Mouse (Mus musculus) stomach, embryonic 14.5 days (tissue): ENCODE measurements at regions not wholly inside any gene's neighbourhood (a gene's known extent, or its start where the extent isn't known, plus 50 kb on each side); places are given as distances from the start of the nearest gene placed in this dataset.

ENCODE experiments used
- ATAC-seq: fragments of 200-750 bp; cut with Nextera tagmentation; 2 replicates; pipeline ENCODE4 v1.8.0; 2017; ENCODE audit warnings: low read depth, moderate TSS enrichment; ENCODE audit not compliant: insufficient number of reproducible peaks, insufficient read depth, low FRiP score
- H3K27ac ChIP-seq: fragments of 300-500 bp; sonication (generic); 2 replicates; pipeline ENCODE4 v1.5.1; 2014; ENCODE audit warnings: mild to moderate bottlenecking, low read length, moderate library complexity, mixed read lengths
- H3K27me3 ChIP-seq: fragments of 300-500 bp; sonication (generic); 2 replicates; pipeline ENCODE4 v1.6.1; 2014; ENCODE audit warnings: low read length, control low read depth, mixed read lengths; ENCODE audit not compliant: control insufficient read depth, insufficient read depth
- H3K36me3 ChIP-seq: fragments of 300-500 bp; sonication (generic); 2 replicates; pipeline ENCODE4 v1.6.1; 2014; ENCODE audit warnings: mild to moderate bottlenecking, control low read depth, low read length, moderate library complexity, mixed read lengths; ENCODE audit not compliant: control insufficient read depth, insufficient read depth
- H3K4me1 ChIP-seq: fragments of 300-500 bp; sonication (generic); 2 replicates; pipeline ENCODE4 v1.6.1; 2014; ENCODE audit warnings: low read length, control low read depth, mixed read lengths; ENCODE audit not compliant: control insufficient read depth, insufficient read depth
- H3K4me2 ChIP-seq: fragments of 300-500 bp; sonication (generic); replicated peaks from 2 replicates; pipeline ENCODE4 v1.6.1; 2014; ENCODE audit warnings: low read depth, low read length, control low read depth
- H3K4me3 ChIP-seq: fragments of 300-500 bp; sonication (generic); 2 replicates; pipeline ENCODE4 v1.5.1; 2014; ENCODE audit warnings: low read depth, low read length, control low read depth
- H3K9ac ChIP-seq: fragments of 300-500 bp; sonication (generic); replicated peaks from 2 replicates; pipeline ENCODE4 v1.6.1; 2014; ENCODE audit warnings: low read depth, mild to moderate bottlenecking, control low read depth, low read length, moderate library complexity, mixed read lengths
- H3K9me3 ChIP-seq: fragments of 300-500 bp; sonication (generic); 2 replicates; pipeline ENCODE4 v1.6.1; 2016; ENCODE audit warnings: low read depth, low read length, control low read depth; ENCODE audit not compliant: control insufficient read depth
- WGBS: fragments of 180-500 bp; shearing (Covaris S2); extraction: QIAGEN DNeasy Blood & Tissue Kit; methylation state at CpG from one replicate; pipeline ENCODE4 v1.1.7; 2014; 5-methylcytosine and 5-hydroxymethylcytosine counted together

GRCm38 (mm10) chr5:37962513-37962912 lies 76.0 kb upstream of the Stx18 start:
- H3K4me2 ChIP-seq, result no peak overlapping the region
- H3K27me3 ChIP-seq, result 0 out of 2 replicates have a peak, but pooled peaks cover under 1% of the 10 kb centered on the region
- H3K4me3 ChIP-seq, result no peak overlapping the region
- H3K9ac ChIP-seq, result no peak overlapping the region
- no peak for ATAC-seq
- no peaks in the 10 kb centered on the region for H3K4me1 ChIP-seq
- H3K27ac ChIP-seq, result no peak overlapping the region
- no peaks in the 10 kb centered on the region for H3K36me3 ChIP-seq
- H3K9me3 ChIP-seq, result no peaks in the 10 kb centered on the region
- WGBS, result 23% methylated on average over 3 of the region's 3 CpGs

- no peak for ATAC-seq
- WGBS, result 58% methylated on average over 7 of the region's 7 CpGs
- H3K27me3 ChIP-seq, result no peaks in the 10 kb centered on the region
- no peak overlapping the region for H3K27ac ChIP-seq
- no peak overlapping the region for H3K4me2 ChIP-seq
- no peaks in the 10 kb centered on the region for H3K36me3 ChIP-seq
- H3K4me1 ChIP-seq, result no peaks in the 10 kb centered on the region
- no peak overlapping the region for H3K4me3 ChIP-seq
- H3K9me3 ChIP-seq, result no peaks in the 10 kb centered on the region
- no peak overlapping the region for H3K9ac ChIP-seq
These were observed 78.3 kb upstream of the Stx18 start for GRCm38 (mm10) chr5:37960216-37960615.

GRCm38 (mm10) chr5:37952096-37952495 lies 86.4 kb upstream of the Stx18 start:
- no peak overlapping the region for H3K4me2 ChIP-seq
- ATAC-seq, result no peak

GRCm38 (mm10) chr5:37932760-37933122 lies 105.8 kb upstream of the Stx18 start:
- Histone ChIP-seq H3K4me2 (no peak overlapping the region), H3K27me3 (no peaks in the 10 kb centered on the region), H3K9me3 (no peaks in the 10 kb centered on the region), H3K4me1 (no peaks in the 10 kb centered on the region), H3K4me3 (no peak overlapping the region), H3K9ac (no peak overlapping the region), H3K27ac (peak overlapping the region; percentile 8; the same call in 1 of the 2 replicates), H3K36me3 (no peaks in the 10 kb centered on the region)
- ATAC-seq, result no peak
- WGBS, result 31% methylated on average over 2 of the region's 2 CpGs

More at GRCm38 (mm10) chr5:37952096-37952495, 86.4 kb upstream of the Stx18 start:
- no peaks in the 10 kb centered on the region for H3K4me1 ChIP-seq
- no peaks in the 10 kb centered on the region for H3K27me3 ChIP-seq
- no peaks in the 10 kb centered on the region for H3K9me3 ChIP-seq
- no peak overlapping the region for H3K9ac ChIP-seq
- no peaks in the 10 kb centered on the region for H3K36me3 ChIP-seq
- no peak overlapping the region for H3K4me3 ChIP-seq
- 0% methylated on average over 1 of the region's 1 CpGs for WGBS
- no peak overlapping the region for H3K27ac ChIP-seq

GRCm38 (mm10) chr5:37932086-37932759 lies 106.3 kb upstream of the Stx18 start:
- Histone ChIP-seq H3K36me3 (no peaks in the 10 kb centered on the region), H3K4me3 (no peak overlapping the region), H3K9me3 (no peaks in the 10 kb centered on the region), H3K27me3 (no peaks in the 10 kb centered on the region), H3K9ac (no peak overlapping the region), H3K4me1 (no peaks in the 10 kb centered on the region), H3K4me2 (no peak overlapping the region), H3K27ac (peak overlapping the region; percentile 8; the same call in 1 of the 2 replicates)
- 67% methylated on average over 10 of the region's 10 CpGs for WGBS
- no peak for ATAC-seq

- Histone ChIP-seq H3K9me3 (no peaks in the 10 kb centered on the region), H3K4me3 (no peak overlapping the region), H3K27ac (no peak overlapping the region), H3K36me3 (no peaks in the 10 kb centered on the region), H3K27me3 (peaks cover 10% of the 10 kb centered on the region), H3K4me1 (0 out of 2 replicates have a peak, but pooled peaks cover 3% of the 10 kb centered on the region), H3K4me2 (no peak overlapping the region), H3K9ac (no peak overlapping the region)
- whole genome bisulfite sequencing, result 33% methylated on average over 2 of the region's 2 CpGs
- no peak for ATAC-seq
These were observed 96.1 kb upstream of the Msx1 start for GRCm38 (mm10) chr5:37920481-37920880.

- no peak overlapping the region for H3K9ac ChIP-seq
- WGBS, result 80% methylated on average over 3 of the region's 3 CpGs
- H3K4me3 ChIP-seq, result no peak overlapping the region
- no peak overlapping the region for H3K27ac ChIP-seq
- no peak for ATAC-seq
- peaks cover 10% of the 10 kb centered on the region for H3K27me3 ChIP-seq
- H3K9me3 ChIP-seq, result no peaks in the 10 kb centered on the region
- no peaks in the 10 kb centered on the region for H3K36me3 ChIP-seq
- 0 out of 2 replicates have a peak, but pooled peaks cover 3% of the 10 kb centered on the region for H3K4me1 ChIP-seq
- H3K4me2 ChIP-seq, result no peak overlapping the region
These were observed 94.7 kb upstream of the Msx1 start for GRCm38 (mm10) chr5:37919102-37919501.

GRCm38 (mm10) chr5:37918001-37918707 lies 93.8 kb upstream of the Msx1 start:
- H3K4me2 ChIP-seq, result peak overlapping the region; percentile 23
- peaks cover 10% of the 10 kb centered on the region for H3K27me3 ChIP-seq
- WGBS, result 4% methylated on average over 28 of the region's 28 CpGs
- no peak overlapping the region for H3K9ac ChIP-seq
- H3K4me3 ChIP-seq, result peak overlapping the region; percentile 3; the same call in 1 of the 2 replicates
- H3K27ac ChIP-seq, result no peak overlapping the region
- H3K36me3 ChIP-seq, result no peaks in the 10 kb centered on the region
- H3K9me3 ChIP-seq, result no peaks in the 10 kb centered on the region
- ATAC-seq, result no peak
- 0 out of 2 replicates have a peak, but pooled peaks cover 3% of the 10 kb centered on the region for H3K4me1 ChIP-seq
